Mouse (Mus musculus): Measurements from ENCODE around the gene Naip2.
"Not testable (repeated sequence)": the region's sequence is repeated elsewhere in the genome, so short reads cannot be mapped to it uniquely, and the experiment has no call there.

GRCm38 (mm10) chr13:100183111-100183510 lies 18.8 kb downstream of the Naip2 start:
- TF ChIP-seq CTCF, POLR2A (IDR thresholded peaks at IDR 0.05; ENCODE audit: insufficient read depth, low read depth, low read length): not testable (repeated sequence)

Data from olfactory bulb, adult 2 months (tissue).